Mouse (Mus musculus) bone marrow, adult 2 months (tissue): ENCODE measurements around the gene Rala.

Source experiments
- CTCF ChIP-seq: fragments of 200-500 bp; IDR thresholded peaks from 2 replicates; pipeline ENCODE4 v1.5.1; 2011; ENCODE audit warnings: low read length, control low read depth; ENCODE audit not compliant: control insufficient read depth, insufficient read depth
- POLR2A ChIP-seq: fragments of 200-500 bp; IDR thresholded peaks from 2 replicates; pipeline ENCODE4 v1.6.1; 2011; ENCODE audit warnings: low read depth, mild to moderate bottlenecking, control low read depth, low read length, borderline replicate concordance; ENCODE audit not compliant: control insufficient read depth

GRCm38 (mm10) chr13:17993515-17993847 is 49.4 kb upstream of the Rala start:
- no peak for TF ChIP-seq POLR2A
- no peak for TF ChIP-seq CTCF
